Mouse (Mus musculus): ENCODE measurements at regions not wholly inside any gene's neighbourhood (a gene's known extent, or its start where the extent isn't known, plus 50 kb on each side); places are given as distances from the start of the nearest gene placed in this dataset.

GRCm38 (mm10) chr8:91901525-91902281 lies 99.8 kb upstream of the Irx3 start:
- Histone ChIP-seq H3ac (ENCODE audit: control insufficient read depth, insufficient read length) (no peak overlapping the region), H3K27me3 (ENCODE audit: control insufficient read depth, insufficient read depth, insufficient read length) (no peaks in the 10 kb centered on the region), H3K4me2 (ENCODE audit: low read depth) (peak overlapping the region; percentile 45), H3K36me3 (ENCODE audit: control insufficient read depth, insufficient read depth) (no peaks in the 10 kb centered on the region), H3K4me3 (no peak overlapping the region), H3K79me2 (ENCODE audit: control insufficient read depth, insufficient read depth) (no peaks in the 10 kb centered on the region)
- TF ChIP-seq MYOD1 (IDR thresholded peaks at IDR 0.05; ENCODE audit: control insufficient read depth in 1 of 3, insufficient read length in 2 of 3, low read depth in 2 of 3) = peak in 2 of 3 experiments; percentile 84 to 92
- TF ChIP-seq TCF12 (IDR thresholded peaks at IDR 0.05; ENCODE audit: insufficient read depth, poor library complexity, severe bottlenecking) = peak; percentile 62
- TF ChIP-seq USF1 (IDR thresholded peaks at IDR 0.05; ENCODE audit: low read depth) = no peak
- TF ChIP-seq MYOG (IDR thresholded peaks at IDR 0.05; ENCODE audit: control insufficient read depth in 1 of 3, insufficient read depth in 1 of 3, insufficient read length in 2 of 3, low read depth in 2 of 3) = peak in 1 of 3 experiments; percentile 74
- TF ChIP-seq TCF3 (IDR thresholded peaks at IDR 0.05; ENCODE audit: insufficient read length, low read depth) = peak; percentile 12
- no peak for TF ChIP-seq POLR2A (IDR thresholded peaks at IDR 0.05; ENCODE audit: insufficient read length, low read depth)

- H3K4me3 ChIP-seq = no peak overlapping the region
- no peaks in the 10 kb centered on the region for H3K79me2 ChIP-seq (ENCODE audit: control insufficient read depth, insufficient read depth)
- H3K27me3 ChIP-seq (ENCODE audit: control insufficient read depth, insufficient read depth, insufficient read length) = no peaks in the 10 kb centered on the region
- no peak for TF ChIP-seq CEBPB (IDR thresholded peaks at IDR 0.05; ENCODE audit: insufficient read depth, poor library complexity, severe bottlenecking)
- no peak for TF ChIP-seq SRF (IDR thresholded peaks at IDR 0.05; ENCODE audit: control insufficient read depth, insufficient read length, low read depth)
- no peak for TF ChIP-seq POLR2AphosphoS2 (IDR thresholded peaks at IDR 0.05; ENCODE audit: insufficient read length, low read depth)
- no peak for TF ChIP-seq MAX (IDR thresholded peaks at IDR 0.05; ENCODE audit: low read depth)
- no peak for TF ChIP-seq MYOD1 (IDR thresholded peaks at IDR 0.05; ENCODE audit: control insufficient read depth in 1 of 3, insufficient read length in 2 of 3, low read depth in 2 of 3)
- no peak overlapping the region for H3ac ChIP-seq (ENCODE audit: control insufficient read depth, insufficient read length)
- no peaks in the 10 kb centered on the region for H3K36me3 ChIP-seq (ENCODE audit: control insufficient read depth, insufficient read depth)
- peak overlapping the region; percentile 43 for H3K4me2 ChIP-seq (ENCODE audit: low read depth)
Observed at GRCm38 (mm10) chr8:91899747-91900146, 97.9 kb upstream of the Irx3 start.

- Histone ChIP-seq H3K4me2 (ENCODE audit: low read depth) (no peak overlapping the region), H3K36me3 (ENCODE audit: control insufficient read depth, insufficient read depth) (no peaks in the 10 kb centered on the region), H3K79me2 (ENCODE audit: control insufficient read depth, insufficient read depth) (no peaks in the 10 kb centered on the region), H3K27me3 (ENCODE audit: control insufficient read depth, insufficient read depth, insufficient read length) (no peaks in the 10 kb centered on the region), H3K4me3 (no peak overlapping the region), H3ac (ENCODE audit: control insufficient read depth, insufficient read length) (no peak overlapping the region)
- no peak for TF ChIP-seq MYOD1 (IDR thresholded peaks at IDR 0.05; ENCODE audit: control insufficient read depth in 1 of 3, insufficient read length in 2 of 3, low read depth in 2 of 3)
- TF ChIP-seq TCF12 (IDR thresholded peaks at IDR 0.05; ENCODE audit: insufficient read depth, poor library complexity, severe bottlenecking) = no peak
- TF ChIP-seq REST (IDR thresholded peaks at IDR 0.05; ENCODE audit: insufficient read depth, insufficient read length) = no peak
- TF ChIP-seq MAX (IDR thresholded peaks at IDR 0.05; ENCODE audit: low read depth) = no peak
- no peak for TF ChIP-seq POLR2AphosphoS2 (IDR thresholded peaks at IDR 0.05; ENCODE audit: insufficient read length, low read depth)
- TF ChIP-seq POLR2A (IDR thresholded peaks at IDR 0.05; ENCODE audit: insufficient read length, low read depth) = no peak
- TF ChIP-seq SRF (IDR thresholded peaks at IDR 0.05; ENCODE audit: control insufficient read depth, insufficient read length, low read depth) = no peak
- TF ChIP-seq TCF3 (IDR thresholded peaks at IDR 0.05; ENCODE audit: insufficient read length, low read depth) = no peak
- TF ChIP-seq CEBPB (IDR thresholded peaks at IDR 0.05; ENCODE audit: insufficient read depth, poor library complexity, severe bottlenecking) = no peak
- TF ChIP-seq MYOG (IDR thresholded peaks at IDR 0.05; ENCODE audit: control insufficient read depth in 1 of 3, insufficient read depth in 1 of 3, insufficient read length in 2 of 3, low read depth in 2 of 3) = no peak
- no peak for TF ChIP-seq USF1 (IDR thresholded peaks at IDR 0.05; ENCODE audit: low read depth)
- TF ChIP-seq E2F4 (IDR thresholded peaks at IDR 0.05; ENCODE audit: insufficient read depth) = no peak
Observed at GRCm38 (mm10) chr8:91897381-91897780, 95.5 kb upstream of the Irx3 start.

- Histone ChIP-seq H3K36me3 (ENCODE audit: control insufficient read depth, insufficient read depth) (no peaks in the 10 kb centered on the region), H3K27me3 (ENCODE audit: control insufficient read depth, insufficient read depth, insufficient read length) (no peaks in the 10 kb centered on the region), H3K4me2 (ENCODE audit: low read depth) (no peak overlapping the region), H3K4me3 (no peak overlapping the region), H3K79me2 (ENCODE audit: control insufficient read depth, insufficient read depth) (no peaks in the 10 kb centered on the region), H3ac (ENCODE audit: control insufficient read depth, insufficient read length) (no peak overlapping the region)
- TF ChIP-seq REST (IDR thresholded peaks at IDR 0.05; ENCODE audit: insufficient read depth, insufficient read length) = no peak
- no peak for TF ChIP-seq POLR2A (IDR thresholded peaks at IDR 0.05; ENCODE audit: insufficient read length, low read depth)
- TF ChIP-seq SRF (IDR thresholded peaks at IDR 0.05; ENCODE audit: control insufficient read depth, insufficient read length, low read depth) = no peak
- no peak for TF ChIP-seq POLR2AphosphoS2 (IDR thresholded peaks at IDR 0.05; ENCODE audit: insufficient read length, low read depth)
- no peak for TF ChIP-seq TCF3 (IDR thresholded peaks at IDR 0.05; ENCODE audit: insufficient read length, low read depth)
- TF ChIP-seq MYOG (IDR thresholded peaks at IDR 0.05; ENCODE audit: control insufficient read depth in 1 of 3, insufficient read depth in 1 of 3, insufficient read length in 2 of 3, low read depth in 2 of 3) = no peak
- no peak for TF ChIP-seq USF1 (IDR thresholded peaks at IDR 0.05; ENCODE audit: low read depth)
- TF ChIP-seq E2F4 (IDR thresholded peaks at IDR 0.05; ENCODE audit: insufficient read depth) = no peak
- no peak for TF ChIP-seq CEBPB (IDR thresholded peaks at IDR 0.05; ENCODE audit: insufficient read depth, poor library complexity, severe bottlenecking)
- TF ChIP-seq TCF12 (IDR thresholded peaks at IDR 0.05; ENCODE audit: insufficient read depth, poor library complexity, severe bottlenecking) = no peak
- no peak for TF ChIP-seq MYOD1 (IDR thresholded peaks at IDR 0.05; ENCODE audit: control insufficient read depth in 1 of 3, insufficient read length in 2 of 3, low read depth in 2 of 3)
- no peak for TF ChIP-seq MAX (IDR thresholded peaks at IDR 0.05; ENCODE audit: low read depth)
Observed at GRCm38 (mm10) chr8:91895987-91896386, 94.1 kb upstream of the Irx3 start.

GRCm38 (mm10) chr8:91884862-91885261 lies 83.0 kb upstream of the Irx3 start:
- Histone ChIP-seq H3K27me3 (ENCODE audit: control insufficient read depth, insufficient read depth, insufficient read length) (no peaks in the 10 kb centered on the region), H3K79me2 (ENCODE audit: control insufficient read depth, insufficient read depth) (no peaks in the 10 kb centered on the region), H3ac (ENCODE audit: control insufficient read depth, insufficient read length) (no peak overlapping the region), H3K4me3 (no peak overlapping the region), H3K4me2 (ENCODE audit: low read depth) (no peak overlapping the region), H3K36me3 (ENCODE audit: control insufficient read depth, insufficient read depth) (no peaks in the 10 kb centered on the region)
- no peak for TF ChIP-seq USF1 (IDR thresholded peaks at IDR 0.05; ENCODE audit: low read depth)
- no peak for TF ChIP-seq SRF (IDR thresholded peaks at IDR 0.05; ENCODE audit: control insufficient read depth, insufficient read length, low read depth)
